Mouse (Mus musculus) forebrain, embryonic 16.5 days (tissue): ENCODE data around the gene Noxa1. TPM values are rescaled to one million over a fixed set of nuclear protein-coding genes. Genes with fewer than 3 reads are reported as not detected.

Experiments
- ATAC-seq: fragments of 200-750 bp; cut with Nextera tagmentation; 2 replicates; pipeline ENCODE4 v1.8.0; 2017; ENCODE audit warnings: mild to moderate bottlenecking, moderate library complexity
- H3K27ac ChIP-seq: fragments of 300-500 bp; sonication (generic); 2 replicates; pipeline ENCODE4 v1.5.1; 2014; ENCODE audit warnings: low read length, control low read depth
- H3K27me3 ChIP-seq: fragments of 300-500 bp; sonication (generic); replicated peaks from 2 replicates; pipeline ENCODE4 v1.6.1; 2014; ENCODE audit warnings: low read length; ENCODE audit not compliant: control insufficient read depth, insufficient read depth
- H3K36me3 ChIP-seq: fragments of 300-500 bp; sonication (generic); 2 replicates; pipeline ENCODE4 v1.6.1; 2014; ENCODE audit not compliant: control insufficient read depth, insufficient read depth
- H3K4me1 ChIP-seq: fragments of 300-500 bp; sonication (generic); replicated peaks from 2 replicates; pipeline ENCODE4 v1.6.1; 2014; ENCODE audit warnings: low read length; ENCODE audit not compliant: control insufficient read depth, insufficient read depth
- H3K4me2 ChIP-seq: fragments of 300-500 bp; sonication (generic); 2 replicates; pipeline ENCODE4 v1.6.1; 2014; ENCODE audit warnings: mild to moderate bottlenecking, low read length, control low read depth
- H3K4me3 ChIP-seq: fragments of 300-500 bp; sonication (generic); replicated peaks from 2 replicates; pipeline ENCODE4 v1.5.1; 2014; ENCODE audit warnings: mild to moderate bottlenecking, low read length, control low read depth
- H3K9ac ChIP-seq: fragments of 300-500 bp; sonication (generic); replicated peaks from 2 replicates; pipeline ENCODE4 v1.6.1; 2014; ENCODE audit warnings: low read depth, low read length, control low read depth
- H3K9me3 ChIP-seq: fragments of 300-500 bp; sonication (generic); 2 replicates; pipeline ENCODE4 v1.6.1; 2016; ENCODE audit warnings: low read length; ENCODE audit not compliant: control insufficient read depth
- WGBS: fragments of 180-500 bp; shearing (Covaris S2); extraction: QIAGEN DNeasy Blood & Tissue Kit; methylation state at CpG from one replicate; pipeline ENCODE4 v1.1.7; 2014; 5-methylcytosine and 5-hydroxymethylcytosine counted together
- polyA plus RNA-seq: library from polyadenylated mRNA; unstranded; fragments of >200 nt; fragmentation: Nextera tagmentation; extraction: Ambion mirVana; gene quantifications from 2 replicates; pipeline ENCODE4 v1.2.1, GENCODE M21; 2015

Noxa1 gene
- polyA plus RNA-seq, 1 experiment from 2014 or later = not detected

GRCm38 (mm10) chr2:25106045-25106444 lies 11.1 kb upstream of the Noxa1 start:
- Histone ChIP-seq H3K36me3 (no peaks in the 10 kb centered on the region), H3K9me3 (no peaks in the 10 kb centered on the region), H3K4me2 (no peak overlapping the region), H3K4me3 (no peak overlapping the region), H3K27me3 (no peaks in the 10 kb centered on the region), H3K27ac (no peak overlapping the region), H3K9ac (no peak overlapping the region), H3K4me1 (0 out of 2 replicates have a peak, but pooled peaks cover 6% of the 10 kb centered on the region)
- WGBS = 83% methylated on average over 3 of the region's 3 CpGs
- no peak for ATAC-seq

GRCm38 (mm10) chr2:25104122-25104521 lies 9.2 kb upstream of the Noxa1 start:
- ATAC-seq = no peak
- WGBS = 95% methylated on average over 2 of the region's 2 CpGs

DNA sequence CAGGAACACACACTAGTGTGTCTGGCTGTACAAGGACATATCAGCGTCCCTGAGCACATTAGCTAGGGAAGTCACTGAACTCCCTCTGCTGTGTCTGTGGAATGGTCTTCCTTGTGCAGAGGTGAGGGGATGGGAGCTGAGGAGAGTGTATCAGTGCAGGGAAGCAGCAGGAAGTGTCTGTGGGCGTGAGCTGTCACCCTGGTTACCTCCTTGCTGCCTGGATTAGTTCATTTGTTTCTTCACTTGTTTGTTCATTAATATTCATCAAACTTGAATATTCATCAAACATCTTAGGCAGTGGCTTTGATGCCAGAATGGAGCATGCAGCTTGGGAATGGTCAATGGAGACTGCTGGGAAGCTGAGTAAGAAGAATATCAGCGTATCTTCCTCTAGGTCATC lies 4.8 kb upstream of the Noxa1 start:
- Histone ChIP-seq H3K4me2 (no peak overlapping the region), H3K36me3 (no peaks in the 10 kb centered on the region), H3K27me3 (no peaks in the 10 kb centered on the region), H3K9me3 (no peaks in the 10 kb centered on the region), H3K4me3 (no peak overlapping the region), H3K27ac (no peak overlapping the region), H3K9ac (no peak overlapping the region), H3K4me1 (peaks cover 12% of the 10 kb centered on the region)
- WGBS = 39% methylated on average over 3 of the region's 3 CpGs
- peak; percentile 71 for ATAC-seq

More at GRCm38 (mm10) chr2:25104122-25104521, 9.2 kb upstream of the Noxa1 start:
- Histone ChIP-seq H3K9ac (no peak overlapping the region), H3K9me3 (no peaks in the 10 kb centered on the region), H3K27ac (no peak overlapping the region), H3K27me3 (no peaks in the 10 kb centered on the region), H3K4me3 (no peak overlapping the region), H3K4me1 (peaks cover 18% of the 10 kb centered on the region), H3K4me2 (no peak overlapping the region), H3K36me3 (no peaks in the 10 kb centered on the region)

DNA sequence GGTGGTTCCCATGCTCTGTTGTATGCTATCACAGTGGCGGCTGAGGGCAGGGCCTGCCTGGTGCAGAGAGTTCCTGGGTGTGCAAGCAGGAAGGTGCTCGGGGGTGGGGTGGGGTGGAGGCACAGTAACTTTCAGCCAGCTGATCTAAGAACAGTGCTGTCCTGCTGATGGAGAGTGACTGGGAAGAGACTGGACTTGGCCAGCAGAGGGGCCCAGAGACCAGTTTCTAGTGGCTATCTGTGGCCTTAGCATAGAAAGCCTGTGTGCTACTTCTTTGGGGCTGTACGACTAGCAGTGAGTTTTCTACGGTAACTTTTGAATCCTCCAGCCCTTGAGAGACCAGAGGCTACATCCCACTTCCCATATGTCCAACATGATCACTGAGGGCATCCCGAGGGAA lies 4.0 kb upstream of the Noxa1 start:
- H3K27me3 ChIP-seq = no peaks in the 10 kb centered on the region
- no peak overlapping the region for H3K4me3 ChIP-seq
- H3K27ac ChIP-seq = no peak overlapping the region
- ATAC-seq = peak; percentile 31; the same call in 1 of the 2 replicates
- no peak overlapping the region for H3K4me2 ChIP-seq
- no peaks in the 10 kb centered on the region for H3K9me3 ChIP-seq
- 33% methylated on average over 5 of the region's 5 CpGs for WGBS
- peaks cover 12% of the 10 kb centered on the region for H3K4me1 ChIP-seq
- H3K36me3 ChIP-seq = no peaks in the 10 kb centered on the region
- no peak overlapping the region for H3K9ac ChIP-seq

GRCm38 (mm10) chr2:25098005-25098615 lies 3.2 kb upstream of the Noxa1 start:
- ATAC-seq = no peak
- no peaks in the 10 kb centered on the region for H3K9me3 ChIP-seq
- H3K4me3 ChIP-seq = no peak overlapping the region
- H3K27me3 ChIP-seq = no peaks in the 10 kb centered on the region
- H3K36me3 ChIP-seq = no peaks in the 10 kb centered on the region
- H3K4me2 ChIP-seq = no peak overlapping the region
- H3K9ac ChIP-seq = no peak overlapping the region
- 73% methylated on average over 3 of the region's 3 CpGs for WGBS
- no peak overlapping the region; the same call in 1 of the 2 replicates for H3K27ac ChIP-seq
- peaks cover 12% of the 10 kb centered on the region for H3K4me1 ChIP-seq

- no peak overlapping the region for H3K9ac ChIP-seq
- H3K4me2 ChIP-seq = no peak overlapping the region
- no peak overlapping the region for H3K4me3 ChIP-seq
- no peaks in the 10 kb centered on the region for H3K9me3 ChIP-seq
- no peaks in the 10 kb centered on the region for H3K36me3 ChIP-seq
- 63% methylated on average over 17 of the region's 17 CpGs for WGBS
- H3K4me1 ChIP-seq = peaks cover 7% of the 10 kb centered on the region
- H3K27ac ChIP-seq = no peak overlapping the region
- ATAC-seq = no peak
- no peaks in the 10 kb centered on the region for H3K27me3 ChIP-seq
These were observed 202 bp downstream of the Noxa1 start for GRCm38 (mm10) chr2:25094785-25095108.

- ATAC-seq = no peak
- H3K4me1 ChIP-seq = no peaks in the 10 kb centered on the region
- no peaks in the 10 kb centered on the region for H3K9me3 ChIP-seq
- H3K27me3 ChIP-seq = no peaks in the 10 kb centered on the region
- no peak overlapping the region for H3K9ac ChIP-seq
- H3K4me2 ChIP-seq = no peak overlapping the region
- H3K4me3 ChIP-seq = no peak overlapping the region
- WGBS = 89% methylated on average over 3 of the region's 3 CpGs
- H3K27ac ChIP-seq = no peak overlapping the region
- no peaks in the 10 kb centered on the region for H3K36me3 ChIP-seq
These were observed 6.3 kb downstream of the Noxa1 start for GRCm38 (mm10) chr2:25088636-25089035.

DNA sequence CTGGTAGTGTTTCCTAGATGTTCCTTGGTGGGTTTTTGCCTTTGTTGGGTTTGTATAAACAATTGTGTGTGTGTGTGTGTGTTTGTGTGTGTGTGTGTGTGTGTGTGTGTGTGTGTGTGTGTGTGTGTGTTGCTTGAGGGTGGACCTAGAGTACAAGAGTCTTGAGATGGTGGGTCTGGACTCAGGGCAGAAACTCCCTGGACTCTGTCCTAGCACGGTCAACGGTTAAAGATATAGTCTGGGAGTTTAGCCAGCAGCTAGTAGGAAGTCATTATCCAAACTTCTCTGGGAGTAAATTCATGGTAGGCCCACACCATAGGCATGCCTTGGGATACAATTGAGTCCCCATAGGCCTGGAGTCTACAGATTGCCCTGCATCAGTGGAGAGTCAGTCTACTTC lies 7.1 kb downstream of the Noxa1 start:
- Histone ChIP-seq H3K27ac (no peak overlapping the region), H3K9ac (no peak overlapping the region), H3K4me1 (no peaks in the 10 kb centered on the region), H3K4me2 (no peak overlapping the region), H3K4me3 (no peak overlapping the region), H3K27me3 (no peaks in the 10 kb centered on the region), H3K36me3 (no peaks in the 10 kb centered on the region), H3K9me3 (no peaks in the 10 kb centered on the region)
- 82% methylated on average over 2 of the region's 2 CpGs for WGBS
- ATAC-seq = no peak

DNA sequence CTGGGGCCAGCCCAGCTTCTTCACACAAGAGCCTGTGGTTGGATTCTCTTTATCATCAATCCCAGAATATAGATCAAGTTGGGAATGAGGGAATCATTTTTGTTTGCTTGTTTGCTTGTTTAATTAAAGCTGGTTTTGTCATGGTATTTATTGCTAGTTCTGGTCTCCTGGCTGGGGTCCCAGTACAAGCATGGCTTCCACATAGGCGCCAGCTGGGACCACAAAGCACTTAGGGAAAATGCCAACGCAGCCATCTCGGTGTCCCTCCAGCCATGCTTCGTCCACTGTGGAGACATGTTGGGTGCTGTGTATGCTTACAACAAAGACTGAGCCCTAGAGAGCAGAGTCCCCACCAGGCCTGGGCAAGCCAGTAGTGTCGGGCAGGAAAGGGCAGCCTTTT lies 9.4 kb downstream of the Noxa1 start:
- Histone ChIP-seq H3K36me3 (no peaks in the 10 kb centered on the region), H3K27ac (no peak overlapping the region), H3K27me3 (no peaks in the 10 kb centered on the region), H3K4me1 (no peaks in the 10 kb centered on the region), H3K4me2 (no peak overlapping the region), H3K4me3 (no peak overlapping the region), H3K9ac (no peak overlapping the region), H3K9me3 (no peaks in the 10 kb centered on the region)
- WGBS = 75% methylated on average over 5 of the region's 5 CpGs
- ATAC-seq = no peak

DNA sequence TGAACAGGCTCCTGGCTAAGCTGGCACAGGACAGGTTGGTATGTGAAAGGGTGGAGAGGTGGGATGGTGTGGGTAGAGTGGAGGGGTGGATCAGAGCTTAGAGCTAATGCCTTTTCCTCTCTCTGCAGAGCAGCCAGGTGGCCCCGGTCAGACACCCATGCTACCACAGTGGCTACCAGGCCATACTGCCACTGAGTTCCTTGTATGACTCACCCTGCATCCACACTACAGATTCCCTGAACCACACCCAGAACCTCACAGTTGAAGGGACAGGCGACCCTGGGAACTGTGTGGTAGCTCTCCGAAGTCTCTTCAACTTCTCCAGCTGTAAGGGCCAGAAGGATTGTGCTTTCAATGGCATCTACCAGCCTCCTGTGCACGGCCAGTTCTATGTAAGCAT lies 11.3 kb downstream of the Noxa1 start:
- H3K9ac ChIP-seq = no peak overlapping the region
- no peak overlapping the region for H3K4me2 ChIP-seq
- H3K27ac ChIP-seq = no peak overlapping the region
- no peaks in the 10 kb centered on the region for H3K4me1 ChIP-seq
- no peaks in the 10 kb centered on the region for H3K9me3 ChIP-seq
- H3K36me3 ChIP-seq = no peaks in the 10 kb centered on the region
- no peaks in the 10 kb centered on the region for H3K27me3 ChIP-seq
- 78% methylated on average over 4 of the region's 4 CpGs for WGBS
- H3K4me3 ChIP-seq = no peak overlapping the region
- no peak for ATAC-seq
